Mouse (Mus musculus) megakaryocyte, embryonic 14.5 days (primary cell): ENCODE results near the gene Vac14. TPM values are rescaled to one million over a fixed set of nuclear protein-coding genes. Genes with fewer than 3 reads are reported as not detected.

ENCODE experiments used
- H3K27me3 ChIP-seq: replicated peaks from 2 replicates; pipeline ENCODE3; 2012; ENCODE audit warnings: inconsistent platforms
- H3K36me3 ChIP-seq: replicated peaks from 2 replicates; pipeline ENCODE3; 2012; ENCODE audit warnings: low read length, inconsistent platforms, mixed read lengths
- H3K4me1 ChIP-seq: 2 replicates; pipeline ENCODE4 v1.6.1; 2012; ENCODE audit warnings: inconsistent platforms
- H3K4me3 ChIP-seq: replicated peaks from 2 replicates; pipeline ENCODE3; 2012; ENCODE audit warnings: moderate library complexity, mild to moderate bottlenecking, inconsistent platforms
- H3K9me3 ChIP-seq: 2 replicates; pipeline ENCODE4 v1.6.1; 2012; ENCODE audit warnings: inconsistent platforms
- FLI1 ChIP-seq: IDR thresholded peaks from 2 replicates; pipeline ENCODE4 v1.6.1; 2012; ENCODE audit warnings: low read length, inconsistent platforms, mixed read lengths
- GATA1 ChIP-seq: IDR thresholded peaks from 3 replicates; pipeline ENCODE4 v1.6.1; 2012; ENCODE audit warnings: mixed read lengths, low read length, inconsistent platforms, borderline replicate concordance
- polyA plus RNA-seq: library from polyadenylated mRNA; stranded (reverse); fragments of >175 nt; gene quantifications from 2 replicates; pipeline ENCODE4 v1.2.3, GENCODE M21; 2012; ENCODE audit warnings: low replicate concordance; ENCODE audit not compliant: insufficient read depth

Gene Vac14
- polyA plus RNA-seq, 1 experiment = 36.1 TPM

GRCm38 (mm10) chr8:110754713-110755112 lies 136.3 kb downstream of the Vac14 start:
- no peaks in the 10 kb centered on the region for H3K36me3 ChIP-seq
- no peaks in the 10 kb centered on the region for H3K9me3 ChIP-seq
- H3K4me3 ChIP-seq = peak overlapping the region; percentile 62
- H3K27me3 ChIP-seq = peaks cover 21% of the 10 kb centered on the region
- peaks cover 48% of the 10 kb centered on the region for H3K4me1 ChIP-seq
- no peak for TF ChIP-seq FLI1
- TF ChIP-seq GATA1 = no peak

DNA sequence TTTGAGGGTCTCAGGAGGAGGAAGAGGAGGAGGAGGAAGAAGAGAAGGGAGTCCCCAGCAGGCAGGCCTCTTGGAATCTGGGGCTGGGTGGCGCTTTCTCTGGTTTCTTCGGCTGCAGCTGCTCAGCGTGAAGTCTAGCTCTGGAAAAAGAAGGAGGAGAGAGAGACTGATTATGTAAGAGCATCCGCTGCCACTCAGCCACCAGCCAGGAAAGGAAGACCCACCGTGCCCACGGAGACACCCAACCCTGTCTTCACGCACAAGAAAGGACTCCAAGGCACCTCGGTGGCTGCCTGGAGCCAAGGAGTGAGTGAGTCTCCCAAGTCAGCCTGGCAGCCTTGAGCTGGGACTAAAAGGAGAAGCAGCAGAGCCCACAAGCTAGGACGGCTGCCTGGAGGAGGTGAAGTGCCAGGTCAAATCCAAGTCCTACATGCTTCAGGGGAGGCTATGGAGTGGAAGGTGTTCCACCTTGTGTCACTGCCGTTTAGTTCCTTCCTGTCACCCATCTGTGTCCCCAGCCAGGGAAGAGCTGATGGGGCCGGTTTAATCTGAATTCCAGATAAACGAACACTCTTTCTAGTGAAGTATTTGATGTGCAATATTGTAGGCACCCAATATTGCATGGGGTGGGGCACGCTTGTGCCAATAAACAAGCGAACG lies 137.3 kb downstream of the Vac14 start:
- no peaks in the 10 kb centered on the region for H3K9me3 ChIP-seq
- H3K27me3 ChIP-seq = peaks cover 26% of the 10 kb centered on the region

GRCm38 (mm10) chr8:110756196-110756595 lies 137.8 kb downstream of the Vac14 start:
- no peaks in the 10 kb centered on the region for H3K9me3 ChIP-seq
- no peak for TF ChIP-seq GATA1
- TF ChIP-seq FLI1 = no peak
- H3K36me3 ChIP-seq = no peaks in the 10 kb centered on the region
- no peak overlapping the region for H3K4me3 ChIP-seq
- peaks cover 27% of the 10 kb centered on the region for H3K27me3 ChIP-seq
- peaks cover 50% of the 10 kb centered on the region for H3K4me1 ChIP-seq

More for the DNA sequence above, 137.3 kb downstream of the Vac14 start:
- Histone ChIP-seq H3K36me3 (no peaks in the 10 kb centered on the region), H3K4me3 (no peak overlapping the region), H3K4me1 (peaks cover 50% of the 10 kb centered on the region)
- TF ChIP-seq GATA1 = no peak
- TF ChIP-seq FLI1 = no peak

- Histone ChIP-seq H3K4me3 (no peak overlapping the region), H3K36me3 (no peaks in the 10 kb centered on the region), H3K4me1 (peaks cover 28% of the 10 kb centered on the region), H3K9me3 (no peaks in the 10 kb centered on the region), H3K27me3 (peaks cover 17% of the 10 kb centered on the region)
- no peak for TF ChIP-seq FLI1
- TF ChIP-seq GATA1 = no peak
Measured at GRCm38 (mm10) chr8:110760280-110760940, 142.0 kb downstream of the Vac14 start.

GRCm38 (mm10) chr8:110761185-110761584 lies 142.8 kb downstream of the Vac14 start:
- Histone ChIP-seq H3K36me3 (no peaks in the 10 kb centered on the region), H3K9me3 (no peaks in the 10 kb centered on the region), H3K4me1 (peaks cover 20% of the 10 kb centered on the region), H3K4me3 (no peak overlapping the region), H3K27me3 (peaks cover 14% of the 10 kb centered on the region)
- TF ChIP-seq GATA1 (no peak), FLI1 (no peak)

- TF ChIP-seq FLI1 (no peak), GATA1 (no peak)
- Histone ChIP-seq H3K4me3 (no peak overlapping the region), H3K4me1 (peaks cover 23% of the 10 kb centered on the region), H3K27me3 (peaks cover 12% of the 10 kb centered on the region), H3K36me3 (no peaks in the 10 kb centered on the region), H3K9me3 (no peaks in the 10 kb centered on the region)
Measured at GRCm38 (mm10) chr8:110761988-110762387, 143.6 kb downstream of the Vac14 start.

DNA sequence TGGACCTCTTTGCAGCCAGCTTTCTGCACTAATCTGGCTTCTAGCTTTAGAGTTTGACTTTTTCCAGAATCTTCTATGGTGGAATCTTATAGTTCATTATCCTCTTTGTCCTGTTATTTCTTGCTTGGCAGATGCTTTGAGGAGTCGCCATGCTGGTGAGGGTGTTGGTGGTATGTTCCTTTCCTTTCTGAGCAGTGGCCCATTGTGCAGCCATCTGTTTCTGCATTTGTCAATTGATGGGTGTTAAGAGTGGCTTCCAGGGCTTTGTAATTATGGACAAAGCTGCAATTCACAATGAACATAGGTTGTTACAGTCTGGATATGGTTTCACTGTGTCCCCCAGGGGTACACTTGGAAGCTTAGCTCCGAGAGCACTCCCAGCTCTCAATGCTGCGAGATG lies 146.3 kb downstream of the Vac14 start:
- TF ChIP-seq GATA1 = no peak
- TF ChIP-seq FLI1 = no peak
- peaks cover 29% of the 10 kb centered on the region for H3K4me1 ChIP-seq
- no peak overlapping the region for H3K4me3 ChIP-seq
- no peaks in the 10 kb centered on the region for H3K9me3 ChIP-seq
- peaks cover 6% of the 10 kb centered on the region for H3K27me3 ChIP-seq
- H3K36me3 ChIP-seq = no peaks in the 10 kb centered on the region

GRCm38 (mm10) chr8:110767261-110767660 lies 148.9 kb downstream of the Vac14 start:
- TF ChIP-seq FLI1 (no peak), GATA1 (no peak)
- Histone ChIP-seq H3K27me3 (peaks cover 1% of the 10 kb centered on the region), H3K4me3 (no peak overlapping the region), H3K36me3 (no peaks in the 10 kb centered on the region), H3K4me1 (peaks cover 33% of the 10 kb centered on the region), H3K9me3 (no peaks in the 10 kb centered on the region)

Other genes with a start within 250 kb of the Vac14 start
- gene Mtss1l, start 102.9 kb downstream of the Vac14 start, polyA plus RNA-seq = 149 and 562 TPM in 2 replicates
- gene Il34, start 187.3 kb downstream of the Vac14 start, polyA plus RNA-seq = 3.7 and 20.1 TPM in 2 replicates
- gene Cog4, start 228.0 kb downstream of the Vac14 start, polyA plus RNA-seq = 0.61 and 14.0 TPM in 2 replicates
- 3.4 TPM in 1 of 2 replicates, not detected in the other for gene Sf3b3, start 228.2 kb downstream of the Vac14 start, polyA plus RNA-seq